Mouse (Mus musculus) layer of hippocampus, adult 9-11 months (tissue): ENCODE results near the gene Gak.
"Not testable (repeated sequence)": the region's sequence is repeated elsewhere in the genome, so short reads cannot be mapped to it uniquely, and the experiment has no call there.

Source experiments
- DNase-seq: peaks from one replicate; pipeline ENCODE4 v3.0.0; 2022

Gak gene

DNA sequence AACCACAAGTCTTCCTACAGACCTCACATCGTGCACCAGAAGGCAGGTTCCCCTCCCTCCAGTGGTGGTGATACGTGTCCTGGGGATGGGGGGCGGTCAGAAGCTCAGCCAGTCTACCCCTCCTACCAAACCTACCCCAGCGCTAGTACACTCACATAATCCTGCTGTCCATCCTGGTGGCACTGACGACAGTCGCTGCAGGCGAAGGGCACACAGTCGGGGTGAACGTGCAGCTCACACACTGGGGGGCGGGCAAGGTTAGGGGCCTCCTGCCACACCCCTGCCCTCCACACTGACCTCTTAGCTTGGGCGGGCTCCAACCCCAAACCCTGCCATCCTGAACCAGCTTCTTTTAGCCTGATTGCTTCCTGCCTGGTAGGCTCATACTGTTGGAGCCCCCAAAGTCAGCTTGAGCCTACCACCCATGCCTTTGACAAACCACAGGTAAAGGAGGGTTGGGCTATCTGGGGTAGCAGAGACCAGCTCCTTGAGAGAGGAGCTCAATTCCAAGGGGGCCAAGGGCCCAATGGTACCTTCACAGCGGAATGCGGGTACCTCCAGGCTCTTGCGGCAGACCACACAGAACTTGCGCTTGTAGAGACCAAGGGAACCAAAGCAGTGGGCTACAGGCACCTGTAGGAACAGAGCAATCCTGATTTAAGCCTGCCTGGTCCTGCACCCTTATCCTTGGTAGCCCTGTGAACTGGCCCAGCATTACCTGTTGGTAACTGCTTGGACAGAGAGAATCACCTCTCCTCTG lies 26.5 kb upstream of the Gak start:
- DNase-seq = no peak

DNA sequence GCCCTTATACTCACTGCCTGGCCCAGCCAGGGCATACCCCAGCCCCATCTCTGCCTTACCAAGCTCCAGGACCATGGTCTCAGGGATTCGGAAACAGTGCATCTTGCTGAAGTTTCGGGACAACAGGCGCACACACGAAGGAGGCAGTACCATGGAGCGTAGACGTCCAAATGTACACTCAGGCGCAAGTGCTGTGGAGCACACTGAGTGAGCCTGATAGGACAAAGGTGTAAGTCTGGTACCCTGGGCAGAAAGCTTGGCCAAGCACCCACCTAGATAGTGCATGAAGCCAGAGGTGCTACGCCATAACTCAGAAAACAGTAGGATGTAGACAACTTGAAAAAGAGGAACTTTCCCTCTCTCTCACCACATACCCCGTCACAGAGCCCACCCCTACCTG lies 25.8 kb upstream of the Gak start:
- no peak for DNase-seq

GRCm38 (mm10) chr5:108654444-108654990 lies 25.0 kb upstream of the Gak start:
- DNase-seq = no peak

DNA sequence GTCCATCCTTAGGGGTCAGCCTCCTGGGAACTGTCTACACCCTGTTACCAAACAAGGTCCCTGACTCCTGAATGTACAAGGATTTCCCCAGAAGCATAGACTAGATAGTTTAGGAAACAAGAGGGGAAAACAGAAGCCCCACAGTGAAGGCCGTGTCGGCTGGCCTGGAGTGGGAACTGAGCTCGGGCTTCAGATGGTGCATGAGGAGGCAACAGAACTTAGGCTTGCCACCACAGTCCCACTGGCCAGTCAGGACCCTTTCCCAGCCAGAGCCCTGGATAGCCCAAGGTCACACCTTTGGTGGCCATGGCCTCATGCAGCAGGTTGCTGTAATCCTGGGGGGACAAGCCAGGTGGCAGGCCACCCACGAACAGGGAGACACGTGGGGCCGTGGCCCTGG lies 23.8 kb upstream of the Gak start:
- DNase-seq = no peak

GRCm38 (mm10) chr5:108651823-108652222 lies 22.3 kb upstream of the Gak start:
- DNase-seq = no peak

GRCm38 (mm10) chr5:108651136-108651720 lies 21.7 kb upstream of the Gak start:
- DNase-seq = no peak

- no peak for DNase-seq
Measured at GRCm38 (mm10) chr5:108650341-108650740, 20.8 kb upstream of the Gak start.

DNA sequence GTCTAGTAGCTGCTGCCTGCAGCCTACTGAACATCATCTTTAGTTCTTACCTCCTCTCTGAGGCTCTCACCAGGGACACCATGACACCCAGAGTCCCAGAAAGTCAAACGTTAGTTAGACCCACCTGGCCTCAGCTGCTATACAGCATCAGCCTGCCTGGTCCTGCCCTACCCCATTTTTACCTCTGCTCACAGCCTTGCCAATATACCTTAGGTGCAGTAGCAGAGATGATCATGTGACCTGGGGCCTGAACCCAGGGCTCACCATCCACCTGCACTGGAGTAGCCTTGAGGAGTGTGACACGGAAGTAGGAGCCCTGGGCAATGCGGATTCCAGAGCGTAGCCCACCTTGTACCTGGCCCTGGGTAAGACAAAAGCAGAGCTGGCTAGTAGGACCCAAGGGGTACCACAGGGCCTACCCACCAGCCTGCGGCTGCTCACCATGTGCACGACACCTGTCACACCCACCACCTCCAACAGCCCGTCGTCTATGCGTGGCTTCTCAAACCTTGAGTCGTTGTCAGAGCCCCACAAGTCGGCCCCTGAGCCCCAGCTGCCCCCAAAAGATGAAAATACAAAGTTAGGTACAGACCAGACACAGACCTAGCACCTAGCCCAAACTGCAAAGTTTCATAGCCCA lies 19.5 kb upstream of the Gak start:
- DNase-seq = no peak

- DNase-seq = no peak
Measured at GRCm38 (mm10) chr5:108647820-108648465, 18.4 kb upstream of the Gak start.

GRCm38 (mm10) chr5:108647311-108647710 lies 17.8 kb upstream of the Gak start:
- no peak for DNase-seq

DNA sequence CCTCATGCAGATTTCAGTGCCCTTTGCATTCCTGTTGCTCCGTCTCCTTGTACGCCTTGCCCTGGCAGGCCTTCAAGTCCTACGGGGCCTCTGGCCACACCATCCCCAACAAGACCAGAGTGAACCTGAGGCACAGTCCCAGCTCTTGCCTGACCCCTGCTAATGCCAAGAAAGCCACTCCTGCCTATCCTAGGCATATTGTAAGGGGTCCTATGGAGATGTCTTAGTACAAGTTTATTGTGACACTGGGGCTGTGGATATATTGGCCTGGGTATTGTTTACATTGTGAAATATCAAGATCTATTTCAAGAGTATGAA lies 16.7 kb upstream of the Gak start:
- no peak for DNase-seq

- peak; percentile 46 for DNase-seq
Measured at GRCm38 (mm10) chr5:108645651-108646342, 16.2 kb upstream of the Gak start.

GRCm38 (mm10) chr5:108643674-108644073 lies 14.1 kb upstream of the Gak start:
- no peak for DNase-seq

GRCm38 (mm10) chr5:108636172-108636571 lies 6.6 kb upstream of the Gak start:
- DNase-seq = no peak

DNA sequence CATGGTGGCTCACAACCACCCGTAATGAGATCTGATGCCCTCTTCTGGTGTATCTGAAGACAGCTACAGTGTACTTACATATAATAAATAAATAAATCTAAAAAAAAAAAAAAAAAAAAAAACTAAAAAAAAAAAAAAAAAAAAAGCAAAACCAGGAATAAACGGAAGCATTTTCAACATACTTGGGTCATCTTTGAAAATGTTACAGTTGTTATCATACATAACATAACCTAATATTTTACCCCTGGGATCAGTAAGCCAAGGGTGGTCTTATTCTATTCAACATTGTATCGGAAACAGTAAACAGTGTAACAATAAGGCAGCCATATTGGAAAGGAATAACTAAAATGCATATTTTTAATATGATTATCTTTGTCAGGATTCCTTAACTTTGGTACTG lies 4.5 kb upstream of the Gak start:
- not testable (repeated sequence) for DNase-seq

GRCm38 (mm10) chr5:108633676-108634075 lies 4.1 kb upstream of the Gak start:
- no peak for DNase-seq

DNA sequence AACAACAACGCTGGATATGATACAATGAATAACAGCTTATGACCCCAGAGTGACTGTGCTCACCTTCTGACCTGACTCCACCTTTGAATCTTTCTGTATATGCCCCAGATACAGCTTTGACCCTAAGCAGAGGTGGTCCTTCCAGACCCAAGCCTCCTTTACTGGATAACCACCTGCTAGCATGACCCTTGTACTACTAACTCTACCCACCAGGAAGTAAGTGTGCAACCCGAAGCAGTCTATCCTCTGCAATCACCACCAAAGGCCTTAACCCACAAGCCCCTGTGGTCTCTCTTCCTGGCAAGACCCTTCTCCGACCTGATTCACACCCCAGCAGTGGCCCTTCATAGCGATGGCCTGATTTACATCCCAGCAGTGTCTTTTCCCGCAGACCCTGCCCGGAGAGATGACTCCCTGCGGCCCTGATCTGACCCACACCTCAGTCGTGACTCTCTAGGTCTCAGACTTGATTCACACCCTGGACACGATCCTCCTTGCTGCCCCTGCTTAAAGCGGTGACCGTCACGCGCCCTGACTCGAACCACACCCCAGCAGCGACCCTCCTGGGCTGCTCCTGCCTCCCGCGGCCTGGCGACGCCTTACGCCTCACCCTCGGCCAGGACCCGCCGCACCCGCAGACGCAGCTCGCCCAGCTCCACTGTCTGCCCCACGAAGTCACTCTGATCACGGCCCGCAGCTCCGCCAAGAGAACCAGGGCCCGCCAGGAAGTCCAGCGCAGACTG lies 493 bp downstream of the Gak start:
- no peak for DNase-seq

DNA sequence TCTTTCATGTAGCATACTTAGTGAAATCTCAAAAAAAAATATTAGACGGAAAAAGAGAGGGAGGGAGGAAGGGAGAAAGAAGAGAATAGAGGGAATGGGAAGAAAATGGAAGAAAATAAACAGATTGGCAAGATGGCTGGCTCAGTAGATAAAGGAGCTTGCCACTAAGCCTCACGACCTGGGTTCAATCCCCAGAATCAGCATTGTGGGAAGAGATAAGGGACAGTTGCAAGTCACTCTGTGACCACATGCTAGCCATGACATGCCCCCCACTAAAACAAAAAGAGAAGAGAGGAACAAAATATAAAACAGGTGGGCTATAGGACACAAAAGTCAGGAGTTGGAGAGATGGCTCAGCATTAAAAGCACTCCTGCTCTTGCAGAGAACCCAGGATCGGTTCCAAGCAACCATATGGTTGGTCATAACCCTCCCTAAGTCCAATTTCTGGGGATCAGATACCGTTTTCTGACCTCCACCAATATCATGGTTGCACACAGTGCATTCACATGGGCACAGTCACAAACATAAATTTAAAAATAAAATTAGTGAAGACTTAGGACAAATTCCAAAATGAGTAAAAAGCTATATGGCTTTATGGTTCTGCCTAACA lies 3.4 kb downstream of the Gak start:
- no peak for DNase-seq

- DNase-seq = peak; percentile 15
Measured at GRCm38 (mm10) chr5:108621870-108622269, 7.7 kb downstream of the Gak start.

GRCm38 (mm10) chr5:108610426-108610825 lies 19.1 kb downstream of the Gak start:
- no peak for DNase-seq

DNA sequence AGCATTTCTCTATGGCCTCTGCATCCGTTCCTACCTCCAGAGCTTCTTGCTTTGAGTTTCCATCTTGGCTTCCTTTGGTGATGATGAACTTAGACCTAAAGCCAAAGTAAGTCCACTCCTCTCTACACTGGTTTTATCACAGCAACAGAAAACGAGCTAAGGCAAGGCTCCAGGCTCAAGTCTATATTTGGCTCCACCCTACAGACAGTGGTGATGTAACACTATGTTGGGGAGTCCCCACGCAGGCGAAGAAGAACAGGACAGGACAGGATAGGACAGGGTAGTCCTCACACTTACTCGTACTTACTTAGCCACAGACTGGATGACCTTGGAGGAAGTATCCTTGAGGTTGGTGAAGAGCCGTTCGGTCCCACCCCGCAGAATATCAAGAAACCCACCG lies 27.0 kb downstream of the Gak start:
- DNase-seq = no peak

DNA sequence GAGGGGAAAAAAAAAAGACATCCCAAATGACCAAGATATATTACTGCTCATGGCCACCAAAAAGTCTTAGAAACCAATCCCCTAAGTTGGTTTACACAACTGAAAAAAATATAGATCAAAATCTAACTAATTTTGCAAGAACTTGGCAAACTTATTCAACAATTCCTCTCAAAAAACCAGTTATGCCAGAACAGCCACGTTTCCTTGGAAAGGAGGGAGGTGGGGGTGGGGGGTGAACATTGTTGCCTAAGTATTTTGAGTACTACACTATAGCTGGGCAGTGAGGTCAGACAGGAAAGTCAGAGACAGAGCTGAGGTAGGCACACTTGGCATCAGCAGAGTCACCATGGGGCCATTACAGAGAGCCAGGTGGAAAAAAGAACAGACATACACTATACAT lies 29.6 kb downstream of the Gak start:
- DNase-seq = no peak
